Mouse (Mus musculus) MEL (cell line): Measurements from ENCODE around the gene Ctdnep1. TPM values are rescaled to one million over a fixed set of nuclear protein-coding genes. Genes with fewer than 3 reads are reported as not detected.

Experiments used
- DNase-seq: peaks from one replicate; pipeline ENCODE4 v3.0.0; 2011; ENCODE audit warnings: low read depth, low spot score
- H3K27ac ChIP-seq: 2 replicates; pipeline ENCODE4 v1.5.1; 2012; ENCODE audit warnings: low read depth, mild to moderate bottlenecking, control low read depth, low read length, moderate library complexity; ENCODE audit not compliant: control insufficient read depth
- H3K27me3 ChIP-seq, 2 experiments: fragments of 150-350 bp in 1 of 2; sonication (generic) in 1 of 2; 2 replicates each; pipeline ENCODE4 v1.6.1; 2012; ENCODE audit warnings: low read length in 2 of 2, mild to moderate bottlenecking in 2 of 2, improper control_type of control experiment in 1 of 2, moderate library complexity in 1 of 2; ENCODE audit not compliant: insufficient read depth in 2 of 2, control insufficient read depth in 1 of 2
- H3K36me3 ChIP-seq, 2 experiments: 2 replicates each; pipeline ENCODE4 v1.6.1; 2012 to 2014; ENCODE audit warnings: low read length in 2 of 2, improper control_type of control experiment in 1 of 2, inconsistent platforms in 1 of 2, mild to moderate bottlenecking in 1 of 2; ENCODE audit not compliant: insufficient read depth in 2 of 2, control insufficient read depth in 1 of 2
- H3K4me1 ChIP-seq, 2 experiments: fragments of 150-350 bp in 1 of 2; sonication (generic) in 1 of 2; 2 replicates each; pipeline ENCODE4 v1.6.1; 2012; ENCODE audit warnings: low read length in 2 of 2, improper control_type of control experiment in 1 of 2, mild to moderate bottlenecking in 1 of 2; ENCODE audit not compliant: insufficient read depth in 2 of 2, control insufficient read depth in 1 of 2
- H3K4me3 ChIP-seq, 2 experiments: fragments of 150-350 bp in 1 of 2; sonication (generic) in 1 of 2; 2 replicates each; pipeline ENCODE4 v1.5.1; 2012; ENCODE audit warnings: low read depth in 2 of 2, low read length in 2 of 2, mild to moderate bottlenecking in 2 of 2, moderate library complexity in 2 of 2, control low read depth in 1 of 2, improper control_type of control experiment in 1 of 2; ENCODE audit not compliant: control insufficient read depth in 1 of 2, insufficient read depth in 1 of 2
- H3K79me2 ChIP-seq: 2 replicates; pipeline ENCODE4 v1.6.1; 2012; ENCODE audit warnings: mild to moderate bottlenecking, low read length, moderate library complexity; ENCODE audit not compliant: control insufficient read depth, poor library complexity, insufficient read depth
- H3K9ac ChIP-seq: 2 replicates; pipeline ENCODE4 v1.6.1; 2012; ENCODE audit warnings: low read depth, mild to moderate bottlenecking, control low read depth, low read length, moderate library complexity; ENCODE audit not compliant: control insufficient read depth, poor library complexity, severe bottlenecking
- H3K9me3 ChIP-seq: fragments of 150-350 bp; sonication (generic); replicated peaks from 2 replicates; pipeline ENCODE4 v1.6.1; 2012; ENCODE audit warnings: mild to moderate bottlenecking, low read length, improper control_type of control experiment, moderate library complexity; ENCODE audit not compliant: insufficient read depth
- BHLHE40 ChIP-seq: IDR thresholded peaks from 2 replicates; pipeline ENCODE4 v1.6.1; 2012; ENCODE audit warnings: low read depth, mild to moderate bottlenecking, inconsistent platforms, low read length, improper control_type of control experiment, borderline replicate concordance
- CHD1 ChIP-seq: IDR thresholded peaks from 2 replicates; pipeline ENCODE4 v1.6.1; 2012; ENCODE audit warnings: low read depth, mild to moderate bottlenecking, inconsistent platforms, low read length, improper control_type of control experiment
- ELF1 ChIP-seq: IDR thresholded peaks from 2 replicates; pipeline ENCODE4 v1.6.1; 2014; ENCODE audit warnings: low read depth, mild to moderate bottlenecking, inconsistent platforms, low read length, improper control_type of control experiment, moderate library complexity
- ETS1 ChIP-seq: IDR thresholded peaks from 2 replicates; pipeline ENCODE4 v1.6.1; 2012; ENCODE audit warnings: low read depth, mild to moderate bottlenecking, inconsistent platforms, low read length, improper control_type of control experiment, moderate library complexity
- GABPA ChIP-seq: IDR thresholded peaks from 2 replicates; pipeline ENCODE4 v1.6.1; 2012; ENCODE audit warnings: low read depth, mild to moderate bottlenecking, inconsistent platforms, low read length, improper control_type of control experiment, moderate library complexity
- HCFC1 ChIP-seq: IDR thresholded peaks from 2 replicates; pipeline ENCODE4 v1.6.1; 2012; ENCODE audit warnings: low read depth, mild to moderate bottlenecking, inconsistent platforms, low read length, improper control_type of control experiment, moderate library complexity
- JUND ChIP-seq: IDR thresholded peaks from 2 replicates; pipeline ENCODE4 v1.6.1; 2011; ENCODE audit warnings: low read depth, mild to moderate bottlenecking, improper control_type of control experiment, low read length
- KAT2A ChIP-seq: conservative IDR thresholded peaks from 2 replicates; pipeline ENCODE4 v1.6.1; 2012; ENCODE audit warnings: low read depth, low read length, improper control_type of control experiment, inconsistent platforms
- MAFK ChIP-seq: IDR thresholded peaks from 2 replicates; pipeline ENCODE4 v1.6.1; 2011; ENCODE audit warnings: low read depth, mild to moderate bottlenecking, low read length, improper control_type of control experiment, borderline replicate concordance
- MEF2A ChIP-seq: IDR thresholded peaks from 2 replicates; pipeline ENCODE4 v1.6.1; 2014; ENCODE audit warnings: low read depth, mild to moderate bottlenecking, inconsistent platforms, low read length, improper control_type of control experiment; ENCODE audit not compliant: poor library complexity, insufficient replicate concordance, severe bottlenecking; ENCODE audit errors: extremely low read depth
- NELFE ChIP-seq: IDR thresholded peaks from 2 replicates; pipeline ENCODE4 v1.6.1; 2011; ENCODE audit warnings: low read depth, low read length, improper control_type of control experiment
- POLR2A ChIP-seq, 2 experiments: IDR thresholded peaks; 2 replicates each; pipeline ENCODE4 v1.6.1; 2011 to 2012; ENCODE audit warnings: low read length in 2 of 2, mild to moderate bottlenecking in 2 of 2, control low read depth in 1 of 2, improper control_type of control experiment in 1 of 2, low read depth in 1 of 2, moderate library complexity in 1 of 2; ENCODE audit not compliant: control insufficient read depth in 1 of 2, insufficient read depth in 1 of 2, poor library complexity in 1 of 2
- POLR2AphosphoS5 ChIP-seq: IDR thresholded peaks from 2 replicates; pipeline ENCODE4 v1.6.1; 2012; ENCODE audit warnings: low read depth, borderline replicate concordance, mild to moderate bottlenecking, inconsistent platforms, low read length, moderate library complexity, mixed read lengths
- RCOR1 ChIP-seq: IDR thresholded peaks from 2 replicates; pipeline ENCODE4 v1.6.1; 2012; ENCODE audit warnings: low read depth, mild to moderate bottlenecking, inconsistent platforms, low read length, improper control_type of control experiment
- SIN3A ChIP-seq: IDR thresholded peaks from 2 replicates; pipeline ENCODE4 v1.6.1; 2012; ENCODE audit warnings: low read length, improper control_type of control experiment, inconsistent platforms
- SMC3 ChIP-seq: IDR thresholded peaks from 2 replicates; pipeline ENCODE4 v1.6.1; 2011; ENCODE audit warnings: low read depth, low read length, improper control_type of control experiment
- TAL1 ChIP-seq: IDR thresholded peaks from 2 replicates; pipeline ENCODE4 v1.6.1; 2012; ENCODE audit warnings: mild to moderate bottlenecking, inconsistent platforms, low read length, moderate library complexity, mixed read lengths
- TCF12 ChIP-seq: IDR thresholded peaks from 2 replicates; pipeline ENCODE4 v1.6.1; 2014; ENCODE audit warnings: low read depth, mild to moderate bottlenecking, inconsistent platforms, low read length, improper control_type of control experiment, moderate library complexity
- USF1 ChIP-seq: IDR thresholded peaks from 2 replicates; pipeline ENCODE4 v1.6.1; 2014; ENCODE audit warnings: low read depth, mild to moderate bottlenecking, inconsistent platforms, low read length, improper control_type of control experiment, moderate library complexity
- ZC3H11A ChIP-seq: IDR thresholded peaks from 2 replicates; pipeline ENCODE4 v1.6.1; 2012; ENCODE audit warnings: low read depth, mild to moderate bottlenecking, inconsistent platforms, low read length, improper control_type of control experiment
- ZNF384 ChIP-seq: IDR thresholded peaks from 2 replicates; pipeline ENCODE4 v1.6.1; 2012; ENCODE audit warnings: low read depth, mild to moderate bottlenecking, inconsistent platforms, low read length, improper control_type of control experiment
- polyA plus RNA-seq, 2 experiments: library from polyadenylated mRNA; stranded (reverse) in 1 of 2; unstranded in 1 of 2; fragments of >175 nt in 1 of 2; fragments of >200 nt in 1 of 2; gene quantifications; 2 replicates each; pipeline versions ENCODE4 v1.2.1 to v1.2.4; 2012; ENCODE audit warnings: low replicate concordance in 2 of 2, low read depth in 1 of 2; ENCODE audit not compliant: insufficient read length in 2 of 2, insufficient read depth in 1 of 2, missing spikeins in 1 of 2
- total RNA-seq: library from RNA; depleted of rRNA; stranded (reverse); fragments of 300-350 nt; gene quantifications from 2 replicates; pipeline ENCODE4 v1.2.3, GENCODE M21; 2012

Gene Ctdnep1
- total and polyA plus RNA-seq, 3 experiments: 47.3 to 133 TPM; not detected in 1

- TF ChIP-seq SMC3 (no peak), ELF1 (no peak), HCFC1 (no peak), TCF12 (no peak), USF1 (no peak), BHLHE40 (no peak), NELFE (no peak), JUND (no peak), CHD1 (no peak), RCOR1 (no peak), GABPA (no peak), KAT2A (no peak), MAFK (no peak), ZNF384 (no peak), ETS1 (no peak), SIN3A (no peak), MEF2A (no peak), ZC3H11A (no peak)
- TF ChIP-seq, all 39 proteins: peak for 0
- Histone ChIP-seq H3K9me3 (no peaks in the 10 kb centered on the region), H3K4me3 (no peak overlapping the region), H3K27me3 (no peaks in the 10 kb centered on the region), H3K79me2 (no peaks in the 10 kb centered on the region), H3K9ac (no peak overlapping the region), H3K4me1 (peaks cover 0 to 9% of the 10 kb centered on the region in 2 experiments; a peak in 2 of 4 replicates), H3K27ac (no peak overlapping the region), H3K36me3 (peaks cover 0 to 3% of the 10 kb centered on the region in 2 experiments; a peak in 2 of 4 replicates)
- DNase-seq: no peak
These were observed 49.0 kb downstream of the Ctdnep1 start for GRCm38 (mm10) chr11:70029829-70030550.

- no peak for TF ChIP-seq POLR2AphosphoS5
- no peak for TF ChIP-seq ETS1
- no peak for TF ChIP-seq TAL1
- no peak for TF ChIP-seq POLR2A (IDR thresholded peaks at IDR 0.05; ENCODE audit: control insufficient read depth in 1 of 2, insufficient read depth in 1 of 2, low read depth in 1 of 2, low read length in 2 of 2, poor library complexity in 1 of 2)
- no peak for TF ChIP-seq JUND
These were observed 49.8 kb downstream of the Ctdnep1 start for GRCm38 (mm10) chr11:70030651-70031320.

More at GRCm38 (mm10) chr11:70030651-70031320, 49.8 kb downstream of the Ctdnep1 start:
- no peak overlapping the region for H3K9ac ChIP-seq
- H3K9me3 ChIP-seq: no peaks in the 10 kb centered on the region
- H3K79me2 ChIP-seq: no peaks in the 10 kb centered on the region
- DNase-seq: no peak
- no peak overlapping the region for H3K4me3 ChIP-seq
- no peak overlapping the region for H3K27ac ChIP-seq
- H3K36me3 ChIP-seq: peaks cover 0 to 3% of the 10 kb centered on the region in 2 experiments; a peak in 2 of 4 replicates
- no peaks in the 10 kb centered on the region for H3K27me3 ChIP-seq
- peaks cover 0 to 9% of the 10 kb centered on the region in 2 experiments; a peak in 2 of 4 replicates for H3K4me1 ChIP-seq
